Mouse (Mus musculus) stomach, embryonic 14.5 days (tissue): Measurements from ENCODE around the gene Fabp2. TPM values are rescaled to one million over a fixed set of nuclear protein-coding genes. Genes with fewer than 3 reads are reported as not detected.

Experiments
- ATAC-seq: fragments of 200-750 bp; cut with Nextera tagmentation; 2 replicates; pipeline ENCODE4 v1.8.0; 2017; ENCODE audit warnings: low read depth, moderate TSS enrichment; ENCODE audit not compliant: insufficient number of reproducible peaks, insufficient read depth, low FRiP score
- H3K27ac ChIP-seq: fragments of 300-500 bp; sonication (generic); 2 replicates; pipeline ENCODE4 v1.5.1; 2014; ENCODE audit warnings: mild to moderate bottlenecking, low read length, moderate library complexity, mixed read lengths
- H3K27me3 ChIP-seq: fragments of 300-500 bp; sonication (generic); 2 replicates; pipeline ENCODE4 v1.6.1; 2014; ENCODE audit warnings: low read length, control low read depth, mixed read lengths; ENCODE audit not compliant: control insufficient read depth, insufficient read depth
- H3K36me3 ChIP-seq: fragments of 300-500 bp; sonication (generic); 2 replicates; pipeline ENCODE4 v1.6.1; 2014; ENCODE audit warnings: mild to moderate bottlenecking, control low read depth, low read length, moderate library complexity, mixed read lengths; ENCODE audit not compliant: control insufficient read depth, insufficient read depth
- H3K4me1 ChIP-seq: fragments of 300-500 bp; sonication (generic); 2 replicates; pipeline ENCODE4 v1.6.1; 2014; ENCODE audit warnings: low read length, control low read depth, mixed read lengths; ENCODE audit not compliant: control insufficient read depth, insufficient read depth
- H3K4me2 ChIP-seq: fragments of 300-500 bp; sonication (generic); replicated peaks from 2 replicates; pipeline ENCODE4 v1.6.1; 2014; ENCODE audit warnings: low read depth, low read length, control low read depth
- H3K4me3 ChIP-seq: fragments of 300-500 bp; sonication (generic); 2 replicates; pipeline ENCODE4 v1.5.1; 2014; ENCODE audit warnings: low read depth, low read length, control low read depth
- H3K9ac ChIP-seq: fragments of 300-500 bp; sonication (generic); replicated peaks from 2 replicates; pipeline ENCODE4 v1.6.1; 2014; ENCODE audit warnings: low read depth, mild to moderate bottlenecking, control low read depth, low read length, moderate library complexity, mixed read lengths
- H3K9me3 ChIP-seq: fragments of 300-500 bp; sonication (generic); 2 replicates; pipeline ENCODE4 v1.6.1; 2016; ENCODE audit warnings: low read depth, low read length, control low read depth; ENCODE audit not compliant: control insufficient read depth
- WGBS: fragments of 180-500 bp; shearing (Covaris S2); extraction: QIAGEN DNeasy Blood & Tissue Kit; methylation state at CpG from one replicate; pipeline ENCODE4 v1.1.7; 2014; 5-methylcytosine and 5-hydroxymethylcytosine counted together
- polyA plus RNA-seq: library from polyadenylated mRNA; unstranded; fragments of >200 nt; fragmentation: Nextera tagmentation; extraction: Ambion mirVana; gene quantifications from 2 replicates; pipeline ENCODE4 v1.2.1, GENCODE M21; 2014

Fabp2 gene
- polyA plus RNA-seq, 1 experiment from 2014 or later: 2.5 TPM

DNA sequence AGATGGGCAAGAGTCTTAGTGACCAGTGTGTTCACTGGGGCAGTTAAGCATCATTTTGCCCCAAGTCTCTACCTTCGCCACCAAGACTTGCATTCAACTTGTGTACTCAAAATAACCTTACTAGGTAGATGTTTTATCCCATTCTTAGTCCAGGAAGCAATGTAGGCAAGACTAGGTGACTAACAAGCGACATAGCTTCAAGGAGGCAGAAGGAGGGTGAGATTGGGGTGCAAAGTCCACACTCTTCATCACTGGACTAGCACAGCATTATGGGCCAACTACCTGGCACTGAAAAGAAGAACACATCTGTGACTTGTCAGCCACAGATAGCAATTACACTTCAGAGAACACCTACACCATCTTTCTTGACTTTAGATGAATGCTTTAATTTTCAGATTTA lies 18.0 kb upstream of the Fabp2 start:
- H3K4me2 ChIP-seq: no peak overlapping the region
- ATAC-seq: no peak
- H3K27ac ChIP-seq: no peak overlapping the region
- H3K9me3 ChIP-seq: no peaks in the 10 kb centered on the region
- no peaks in the 10 kb centered on the region for H3K4me1 ChIP-seq
- no peaks in the 10 kb centered on the region for H3K27me3 ChIP-seq
- no peak overlapping the region for H3K9ac ChIP-seq
- WGBS: 90% methylated on average over 2 of the region's 2 CpGs
- no peaks in the 10 kb centered on the region for H3K36me3 ChIP-seq
- no peak overlapping the region for H3K4me3 ChIP-seq

DNA sequence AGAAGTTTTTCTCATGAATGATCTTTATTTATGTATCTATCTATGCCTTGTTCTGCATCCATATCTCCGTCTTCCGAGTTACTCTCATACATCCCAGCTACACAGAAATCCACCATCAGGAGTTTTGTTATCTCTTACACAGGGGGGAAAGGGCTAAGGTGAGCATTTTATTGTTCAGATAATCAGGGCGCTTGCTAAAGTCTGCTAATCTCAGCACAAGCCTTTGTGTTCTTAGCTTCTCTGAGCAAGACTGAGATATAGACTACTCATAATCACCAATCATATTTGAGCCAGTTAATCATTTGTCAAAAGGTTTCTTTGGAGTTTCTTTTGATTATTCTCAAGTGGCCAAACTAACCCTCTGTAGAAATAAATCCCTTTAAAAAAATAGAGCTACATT lies 17.3 kb upstream of the Fabp2 start:
- Histone ChIP-seq H3K27ac (no peak overlapping the region), H3K27me3 (no peaks in the 10 kb centered on the region), H3K36me3 (no peaks in the 10 kb centered on the region), H3K4me3 (no peak overlapping the region), H3K9ac (no peak overlapping the region), H3K4me2 (no peak overlapping the region), H3K9me3 (no peaks in the 10 kb centered on the region), H3K4me1 (no peaks in the 10 kb centered on the region)
- ATAC-seq: no peak
- 71% methylated on average over 3 of the region's 3 CpGs for WGBS

DNA sequence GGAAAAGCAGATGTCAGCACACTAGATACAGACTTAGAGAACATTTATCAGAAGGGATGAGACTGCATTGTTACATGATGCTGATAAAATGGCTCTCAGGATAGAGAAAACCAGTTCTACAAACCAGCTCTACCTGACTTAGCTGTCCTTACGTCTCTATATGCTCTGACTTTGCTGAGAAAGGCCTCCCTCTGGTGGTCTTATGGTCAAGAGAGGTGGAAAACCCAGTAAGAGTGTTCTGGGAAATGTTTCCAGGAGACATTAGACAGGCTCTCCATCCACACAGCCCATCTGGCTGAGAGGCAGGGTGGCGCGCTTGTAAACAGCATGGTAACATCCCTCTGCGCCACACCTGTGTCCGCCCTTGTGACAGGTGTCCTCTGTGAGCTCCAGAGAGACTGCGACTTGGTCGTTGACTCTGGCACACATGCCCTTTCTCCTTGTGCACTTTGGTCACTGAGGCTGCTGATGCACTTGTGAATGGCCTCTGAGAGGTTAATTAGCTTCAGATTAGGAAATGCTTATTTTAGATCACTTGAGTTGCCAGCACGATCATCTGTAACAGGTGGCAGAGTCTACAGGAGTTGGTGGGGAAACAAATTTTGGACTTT lies 16.1 kb upstream of the Fabp2 start:
- no peak for ATAC-seq
- H3K27ac ChIP-seq: no peak overlapping the region
- no peak overlapping the region for H3K9ac ChIP-seq
- H3K9me3 ChIP-seq: no peaks in the 10 kb centered on the region
- no peak overlapping the region for H3K4me2 ChIP-seq
- H3K27me3 ChIP-seq: no peaks in the 10 kb centered on the region
- H3K4me1 ChIP-seq: no peaks in the 10 kb centered on the region
- H3K36me3 ChIP-seq: no peaks in the 10 kb centered on the region
- H3K4me3 ChIP-seq: no peak overlapping the region
- WGBS: 78% methylated on average over 8 of the region's 8 CpGs

DNA sequence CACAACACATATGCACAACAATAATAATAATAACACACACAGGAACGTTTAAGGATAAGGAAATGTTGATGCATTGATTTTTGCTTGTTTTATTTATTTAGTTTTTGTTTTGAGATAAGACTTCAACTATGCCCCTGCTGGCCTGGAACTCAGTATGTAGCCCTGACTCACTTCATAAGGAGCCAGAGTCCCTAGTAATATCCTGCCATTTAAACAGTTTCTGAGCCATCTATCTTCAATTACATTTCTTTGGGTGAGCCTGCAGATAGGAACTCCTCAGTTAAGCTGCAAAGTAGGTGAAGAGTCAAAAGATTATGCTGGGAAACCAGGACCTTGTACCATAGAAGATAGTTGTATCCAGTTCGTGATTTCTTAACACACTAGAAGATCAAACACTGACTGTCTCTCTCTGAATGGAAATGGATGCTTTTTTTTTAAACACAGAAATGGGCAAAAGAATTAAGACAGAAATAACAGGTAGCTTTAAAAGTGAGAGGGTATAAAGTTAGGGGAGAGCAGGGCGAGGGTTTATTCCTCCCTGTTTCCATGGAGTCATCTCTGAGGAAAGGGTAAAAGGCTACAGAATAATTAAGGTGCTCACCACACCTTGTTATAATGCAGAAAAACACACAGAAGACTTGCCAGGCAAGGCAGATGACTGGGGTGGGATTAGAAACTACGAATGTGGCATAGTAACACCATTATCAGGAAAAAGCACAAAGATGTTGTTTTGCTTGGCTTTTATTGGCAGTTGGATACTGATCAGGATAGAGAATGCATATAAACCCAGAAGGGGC lies 7.2 kb upstream of the Fabp2 start:
- H3K9me3 ChIP-seq: no peaks in the 10 kb centered on the region
- 59% methylated on average over 4 of the region's 4 CpGs for WGBS
- no peak overlapping the region for H3K4me2 ChIP-seq
- H3K27me3 ChIP-seq: no peaks in the 10 kb centered on the region
- no peaks in the 10 kb centered on the region for H3K4me1 ChIP-seq
- peak overlapping the region; percentile 40; the same call in 1 of the 2 replicates for H3K27ac ChIP-seq
- H3K36me3 ChIP-seq: no peaks in the 10 kb centered on the region
- peak; percentile 33; the same call in 1 of the 2 replicates for ATAC-seq
- H3K4me3 ChIP-seq: no peak overlapping the region
- no peak overlapping the region for H3K9ac ChIP-seq

DNA sequence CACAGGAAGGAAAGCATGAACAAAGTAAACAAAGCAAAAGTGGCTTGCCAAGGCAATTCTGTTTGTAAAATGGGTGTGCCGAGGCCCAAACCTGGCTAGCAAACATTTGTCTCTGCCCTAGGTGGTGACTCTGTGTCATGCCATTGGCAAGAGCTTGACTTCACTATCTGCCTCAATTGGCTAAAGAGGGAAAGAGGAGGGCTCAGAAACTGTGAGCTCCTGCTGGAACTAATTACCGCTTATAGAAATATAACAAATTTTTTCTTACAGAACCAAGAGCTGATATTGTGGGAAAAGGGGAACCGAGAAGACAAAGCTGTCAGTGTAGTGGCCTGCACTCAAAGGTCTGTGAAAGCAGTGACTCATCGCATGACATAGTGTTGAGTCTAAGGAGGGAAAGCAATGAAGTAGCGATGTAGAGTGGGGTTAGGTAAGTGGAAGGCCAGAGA lies 6.5 kb upstream of the Fabp2 start:
- Histone ChIP-seq H3K4me2 (no peak overlapping the region), H3K4me3 (no peak overlapping the region)

DNA sequence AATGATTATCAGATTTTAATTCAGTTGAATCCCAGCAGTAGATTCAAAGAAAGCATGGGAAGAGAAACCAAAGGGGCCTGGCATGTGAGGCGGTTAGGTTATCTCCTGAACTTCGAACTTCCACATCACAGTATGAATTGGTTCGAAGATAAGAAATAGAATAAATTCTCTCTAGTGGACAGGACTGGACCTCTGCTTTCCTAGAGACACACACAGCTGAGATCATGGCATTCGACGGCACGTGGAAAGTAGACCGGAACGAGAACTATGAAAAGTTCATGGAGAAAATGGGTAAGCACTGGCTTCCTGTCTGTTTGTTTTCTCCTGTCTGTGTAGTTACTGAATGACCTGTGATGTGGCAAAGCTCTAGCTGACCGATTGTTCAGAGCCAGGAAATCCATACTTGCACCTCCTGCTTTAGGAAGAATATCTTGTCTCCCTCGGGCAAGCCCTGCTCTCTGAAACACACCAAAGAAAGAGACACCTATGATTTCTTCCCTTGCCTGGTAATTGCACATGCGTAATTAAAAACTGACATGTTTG lies 388 bp downstream of the Fabp2 start:
- H3K27me3 ChIP-seq: no peaks in the 10 kb centered on the region
- H3K9me3 ChIP-seq: no peaks in the 10 kb centered on the region
- 67% methylated on average over 11 of the region's 11 CpGs for WGBS
- no peaks in the 10 kb centered on the region for H3K36me3 ChIP-seq
- no peak overlapping the region for H3K27ac ChIP-seq
- H3K4me3 ChIP-seq: no peak overlapping the region
- no peaks in the 10 kb centered on the region for H3K4me1 ChIP-seq
- no peak overlapping the region for H3K4me2 ChIP-seq
- no peak for ATAC-seq
- no peak overlapping the region for H3K9ac ChIP-seq

More for the DNA sequence above, 6.5 kb upstream of the Fabp2 start:
- no peak overlapping the region for H3K9ac ChIP-seq
- H3K4me1 ChIP-seq: no peaks in the 10 kb centered on the region
- peak overlapping the region; percentile 52; the same call in 1 of the 2 replicates for H3K27ac ChIP-seq
- no peaks in the 10 kb centered on the region for H3K27me3 ChIP-seq
- WGBS: 63% methylated on average over 5 of the region's 5 CpGs
- H3K9me3 ChIP-seq: no peaks in the 10 kb centered on the region
- no peaks in the 10 kb centered on the region for H3K36me3 ChIP-seq
- peak; percentile 71 for ATAC-seq

DNA sequence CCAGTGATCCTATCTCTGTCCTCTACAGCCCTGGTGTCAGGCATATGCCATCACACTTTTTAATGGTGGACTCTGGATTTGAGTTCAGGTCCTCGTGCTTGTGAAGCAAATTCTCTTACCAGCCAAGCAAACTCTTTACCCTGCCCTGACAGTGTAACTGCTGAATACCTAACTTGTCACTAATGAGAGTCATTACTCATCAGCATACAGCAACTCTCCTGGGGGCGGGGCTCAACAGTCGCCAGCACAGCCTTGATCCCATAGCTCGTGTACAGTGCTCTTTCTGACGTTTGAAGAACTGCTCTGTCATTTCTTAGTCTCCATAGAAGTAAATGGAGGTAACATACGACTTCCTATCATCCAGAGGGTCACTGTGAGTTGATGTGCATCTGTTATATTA lies 3.4 kb downstream of the Fabp2 start:
- no peak overlapping the region for H3K9ac ChIP-seq
- no peak overlapping the region for H3K27ac ChIP-seq
- H3K9me3 ChIP-seq: no peaks in the 10 kb centered on the region
- no peaks in the 10 kb centered on the region for H3K36me3 ChIP-seq
- H3K4me1 ChIP-seq: no peaks in the 10 kb centered on the region
- no peak for ATAC-seq
- WGBS: 47% methylated on average over 6 of the region's 6 CpGs
- no peaks in the 10 kb centered on the region for H3K27me3 ChIP-seq
- H3K4me2 ChIP-seq: no peak overlapping the region
- H3K4me3 ChIP-seq: no peak overlapping the region

DNA sequence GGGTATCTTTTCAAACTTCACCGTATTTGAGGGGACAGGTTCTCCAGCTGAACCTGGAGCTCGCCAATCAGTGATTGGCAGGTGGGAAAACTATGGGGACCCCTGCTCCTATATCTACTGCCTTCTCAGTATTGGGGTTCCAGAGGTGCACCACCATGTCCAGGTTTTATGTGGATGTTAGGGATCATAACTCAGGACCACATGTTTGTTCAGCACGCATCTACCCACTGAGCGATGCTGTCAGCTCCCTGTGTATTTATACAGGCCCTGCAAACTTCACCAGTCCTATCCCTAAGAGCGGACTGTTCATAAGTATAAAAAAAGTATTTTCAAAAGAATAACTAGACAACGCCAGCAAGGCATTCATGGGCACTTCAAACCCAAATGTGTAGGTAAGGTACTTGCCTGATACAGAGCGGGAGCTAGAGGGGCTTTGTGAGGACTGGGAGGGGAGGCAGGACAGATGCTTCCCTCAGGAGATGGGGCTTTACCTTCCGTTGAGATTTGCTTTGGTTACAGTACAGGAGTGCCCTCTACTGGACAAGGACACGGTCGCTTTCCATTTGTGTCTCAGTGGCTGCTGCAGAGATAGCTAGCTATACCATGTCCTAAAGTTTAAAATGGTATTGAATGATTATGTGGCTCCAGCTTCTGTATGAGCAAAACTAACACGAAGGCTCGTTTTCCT lies 9.0 kb downstream of the Fabp2 start:
- H3K4me3 ChIP-seq: no peak overlapping the region
- no peaks in the 10 kb centered on the region for H3K9me3 ChIP-seq
- H3K36me3 ChIP-seq: no peaks in the 10 kb centered on the region
- H3K4me2 ChIP-seq: no peak overlapping the region
- H3K27ac ChIP-seq: no peak overlapping the region
- no peaks in the 10 kb centered on the region for H3K27me3 ChIP-seq
- WGBS: 37% methylated on average over 12 of the region's 12 CpGs
- no peak for ATAC-seq
- no peaks in the 10 kb centered on the region for H3K4me1 ChIP-seq
- no peak overlapping the region for H3K9ac ChIP-seq
